Mouse (Mus musculus): Measurements from ENCODE around the gene Mrgprx2. TPM values are rescaled to one million over a fixed set of nuclear protein-coding genes. Genes with fewer than 3 reads are reported as not detected.

Mrgprx2 gene
- not detected in 2 replicates for total RNA-seq (2012; rRNA removed)
- polyA plus RNA-seq (2012; ENCODE audit: insufficient read depth in 1 of 2, insufficient read length in 2 of 2, low read depth in 1 of 2, low replicate concordance in 2 of 2, missing spikeins in 1 of 2): not detected

DNA sequence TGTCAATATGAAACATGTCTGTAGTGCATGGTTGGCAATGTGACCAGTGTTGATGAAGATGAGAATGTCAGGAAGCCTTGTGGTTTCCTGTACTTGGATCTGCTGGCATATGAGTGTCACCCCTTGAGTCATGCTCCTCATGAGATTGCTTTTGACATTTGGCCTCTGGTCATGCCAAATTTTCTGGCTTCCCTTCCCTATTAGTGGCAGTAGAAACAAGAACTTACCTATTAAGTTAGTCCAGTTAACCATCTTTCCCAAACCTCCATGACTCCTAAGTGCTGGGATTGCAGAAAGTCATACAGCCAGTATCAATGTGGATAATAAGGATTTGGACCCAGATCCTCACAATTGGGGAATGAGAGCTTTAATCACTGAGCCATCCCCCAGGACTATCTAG lies at the start of gene Mrgprx2:
Gene Mrgprx2, minus strand, starts transcription at position 101 of the 400 bp plus-strand sequence.
- no peak for DNase-seq (ENCODE audit: low read depth, low spot score)
- Histone ChIP-seq H3K9ac (ENCODE audit: control insufficient read depth, low read depth, low read length, poor library complexity, severe bottlenecking) (no peak within 1 kb of the TSS), H3K36me3 (ENCODE audit: control insufficient read depth in 1 of 2, insufficient read depth in 2 of 2, low read length in 2 of 2) (no peaks in the 10 kb centered on the region), H3K9me3 (replicated peaks; ENCODE audit: insufficient read depth, low read length) (no peaks in the 10 kb centered on the region), H3K4me1 (ENCODE audit: control insufficient read depth in 1 of 2, insufficient read depth in 2 of 2, low read length in 2 of 2) (no peaks in the 10 kb centered on the region), H3K79me2 (ENCODE audit: control insufficient read depth, insufficient read depth, low read length, poor library complexity) (no peaks in the 10 kb centered on the region), H3K4me3 (ENCODE audit: control insufficient read depth in 1 of 2, insufficient read depth in 1 of 2, low read depth in 2 of 2, low read length in 2 of 2) (no peak within 1 kb of the TSS), H3K27me3 (ENCODE audit: control insufficient read depth in 1 of 2, insufficient read depth in 2 of 2, low read length in 2 of 2) (no peaks in the 10 kb centered on the region), H3K27ac (ENCODE audit: control insufficient read depth, low read depth, low read length) (no peak within 1 kb of the TSS)
- no peak for TF ChIP-seq POLR2A (IDR thresholded peaks at IDR 0.05; ENCODE audit: control insufficient read depth in 1 of 2, insufficient read depth in 1 of 2, low read depth in 1 of 2, low read length in 2 of 2, poor library complexity in 1 of 2)
- no peak for TF ChIP-seq MXI1 (IDR thresholded peaks at IDR 0.05; ENCODE audit: low read depth, low read length)

GRCm38 (mm10) chr7:48456242-48456641 lies 42.9 kb downstream of the Mrgprx2 start, which contains the start of gene Mrgprb1:
TSS of gene Mrgprb1 (minus strand) at chr7:48456342.
- no peak within 1 kb of the TSS for H3K9ac ChIP-seq (ENCODE audit: control insufficient read depth, low read depth, low read length, poor library complexity, severe bottlenecking)

GRCm38 (mm10) chr7:48436581-48436980 lies 62.5 kb downstream of the Mrgprx2 start:
- Histone ChIP-seq H3K4me1 (ENCODE audit: control insufficient read depth in 1 of 2, insufficient read depth in 2 of 2, low read length in 2 of 2) (no peaks in the 10 kb centered on the region), H3K4me3 (ENCODE audit: control insufficient read depth in 1 of 2, insufficient read depth in 1 of 2, low read depth in 2 of 2, low read length in 2 of 2) (no peak overlapping the region), H3K27me3 (ENCODE audit: control insufficient read depth in 1 of 2, insufficient read depth in 2 of 2, low read length in 2 of 2) (no peaks in the 10 kb centered on the region), H3K9ac (ENCODE audit: control insufficient read depth, low read depth, low read length, poor library complexity, severe bottlenecking) (no peak overlapping the region), H3K9me3 (replicated peaks; ENCODE audit: insufficient read depth, low read length) (no peaks in the 10 kb centered on the region), H3K79me2 (ENCODE audit: control insufficient read depth, insufficient read depth, low read length, poor library complexity) (no peaks in the 10 kb centered on the region), H3K36me3 (ENCODE audit: control insufficient read depth in 1 of 2, insufficient read depth in 2 of 2, low read length in 2 of 2) (no peaks in the 10 kb centered on the region), H3K27ac (ENCODE audit: control insufficient read depth, low read depth, low read length) (no peak overlapping the region)
- no peak for DNase-seq (ENCODE audit: low read depth, low spot score)
- TF ChIP-seq RCOR1 (IDR thresholded peaks at IDR 0.05; ENCODE audit: low read depth, low read length): no peak
- no peak for TF ChIP-seq MAFK (IDR thresholded peaks at IDR 0.05; ENCODE audit: borderline replicate concordance, low read depth, low read length)
- no peak for TF ChIP-seq NRF1 (IDR thresholded peaks at IDR 0.05; ENCODE audit: insufficient read depth, low read depth, low read length, poor library complexity, severe bottlenecking)
- TF ChIP-seq CHD1 (IDR thresholded peaks at IDR 0.05; ENCODE audit: low read depth, low read length): no peak
- TF ChIP-seq GABPA (IDR thresholded peaks at IDR 0.05; ENCODE audit: low read depth, low read length): no peak
- TF ChIP-seq GATA1 (IDR thresholded peaks at IDR 0.05; ENCODE audit: low read depth, low read length): no peak
- no peak for TF ChIP-seq CHD2 (IDR thresholded peaks at IDR 0.05; ENCODE audit: low read length)
- TF ChIP-seq MYC (IDR thresholded peaks at IDR 0.05; ENCODE audit: low read depth, low read length): no peak
- TF ChIP-seq USF1 (IDR thresholded peaks at IDR 0.05; ENCODE audit: low read depth, low read length): no peak
- TF ChIP-seq ZNF384 (IDR thresholded peaks at IDR 0.05; ENCODE audit: low read depth, low read length): no peak
- no peak for TF ChIP-seq USF2 (IDR thresholded peaks at IDR 0.05; ENCODE audit: borderline replicate concordance in 1 of 2, insufficient read depth in 1 of 2, low read depth in 1 of 2, low read length in 2 of 2)
- TF ChIP-seq ETS1 (IDR thresholded peaks at IDR 0.05; ENCODE audit: low read depth, low read length): no peak
- TF ChIP-seq JUND (IDR thresholded peaks at IDR 0.05; ENCODE audit: low read depth, low read length): no peak
- TF ChIP-seq POLR2A (IDR thresholded peaks at IDR 0.05; ENCODE audit: control insufficient read depth in 1 of 2, insufficient read depth in 1 of 2, low read depth in 1 of 2, low read length in 2 of 2, poor library complexity in 1 of 2): no peak
- TF ChIP-seq UBTF (IDR thresholded peaks at IDR 0.05; ENCODE audit: borderline replicate concordance, insufficient read depth, low read depth, low read length): no peak
- no peak for TF ChIP-seq TCF12 (IDR thresholded peaks at IDR 0.05; ENCODE audit: low read depth, low read length)
- no peak for TF ChIP-seq RAD21 (IDR thresholded peaks at IDR 0.05; ENCODE audit: low read depth, low read length)
- TF ChIP-seq TBP (IDR thresholded peaks at IDR 0.05; ENCODE audit: low read depth, low read length): no peak

More at GRCm38 (mm10) chr7:48456242-48456641, 42.9 kb downstream of the Mrgprx2 start, which contains the start of gene Mrgprb1:
- Histone ChIP-seq H3K9me3 (replicated peaks; ENCODE audit: insufficient read depth, low read length) (no peaks in the 10 kb centered on the region), H3K4me1 (ENCODE audit: control insufficient read depth in 1 of 2, insufficient read depth in 2 of 2, low read length in 2 of 2) (no peaks in the 10 kb centered on the region), H3K4me3 (ENCODE audit: control insufficient read depth in 1 of 2, insufficient read depth in 1 of 2, low read depth in 2 of 2, low read length in 2 of 2) (no peak within 1 kb of the TSS), H3K27ac (ENCODE audit: control insufficient read depth, low read depth, low read length) (no peak within 1 kb of the TSS), H3K36me3 (ENCODE audit: control insufficient read depth in 1 of 2, insufficient read depth in 2 of 2, low read length in 2 of 2) (no peaks in the 10 kb centered on the region), H3K79me2 (ENCODE audit: control insufficient read depth, insufficient read depth, low read length, poor library complexity) (no peaks in the 10 kb centered on the region), H3K27me3 (ENCODE audit: control insufficient read depth in 1 of 2, insufficient read depth in 2 of 2, low read length in 2 of 2) (no peaks in the 10 kb centered on the region)
- TF ChIP-seq ETS1 (IDR thresholded peaks at IDR 0.05; ENCODE audit: low read depth, low read length) (no peak), TBP (IDR thresholded peaks at IDR 0.05; ENCODE audit: low read depth, low read length) (no peak), ZC3H11A (IDR thresholded peaks at IDR 0.05; ENCODE audit: low read depth, low read length) (no peak), HCFC1 (IDR thresholded peaks at IDR 0.05; ENCODE audit: low read depth, low read length) (no peak), MAX (IDR thresholded peaks at IDR 0.05; ENCODE audit: low read length) (no peak), CHD1 (IDR thresholded peaks at IDR 0.05; ENCODE audit: low read depth, low read length) (no peak)
- no peak for DNase-seq (ENCODE audit: low read depth, low spot score)
